Mouse (Mus musculus) midbrain, embryonic 11.5 days (tissue): Measurements from ENCODE around the gene Zfp653. TPM values are rescaled to one million over a fixed set of nuclear protein-coding genes. Genes with fewer than 3 reads are reported as not detected.
A peak's percentile ranks its signal among the peaks of the same experiment; 100 is the strongest.

Experiments
- ATAC-seq: fragments of 200-750 bp; cut with Nextera tagmentation; 2 replicates; pipeline ENCODE4 v1.8.0; 2017; ENCODE audit warnings: moderate TSS enrichment, moderate library complexity; ENCODE audit not compliant: low FRiP score
- DNase-seq: peaks from one replicate; pipeline ENCODE4 v3.0.0; 2015; ENCODE audit warnings: low spot score; ENCODE audit errors: missing footprints
- H3K27ac ChIP-seq: fragments of 300-500 bp; sonication (generic); 2 replicates; pipeline ENCODE4 v1.5.1; 2014; ENCODE audit warnings: low read depth, low read length
- H3K27me3 ChIP-seq: fragments of 300-500 bp; sonication (generic); 2 replicates; pipeline ENCODE4 v1.6.1; 2014; ENCODE audit warnings: mild to moderate bottlenecking, low read length, moderate library complexity, mixed read lengths; ENCODE audit not compliant: control insufficient read depth, insufficient read depth
- H3K36me3 ChIP-seq: fragments of 300-500 bp; sonication (generic); 2 replicates; pipeline ENCODE4 v1.6.1; 2014; ENCODE audit warnings: mild to moderate bottlenecking, low read length, moderate library complexity, mixed read lengths; ENCODE audit not compliant: control insufficient read depth, insufficient read depth
- H3K4me1 ChIP-seq: fragments of 300-500 bp; sonication (generic); 2 replicates; pipeline ENCODE4 v1.6.1; 2014; ENCODE audit warnings: low read length; ENCODE audit not compliant: control insufficient read depth, insufficient read depth
- H3K4me2 ChIP-seq: fragments of 300-500 bp; sonication (generic); 2 replicates; pipeline ENCODE4 v1.6.1; 2014; ENCODE audit warnings: mild to moderate bottlenecking, moderate library complexity
- H3K4me3 ChIP-seq: fragments of 300-500 bp; sonication (generic); 2 replicates; pipeline ENCODE4 v1.5.1; 2014; ENCODE audit warnings: low read depth, low read length
- H3K9ac ChIP-seq: fragments of 300-500 bp; sonication (generic); 2 replicates; pipeline ENCODE4 v1.6.1; 2014; ENCODE audit warnings: low read length
- H3K9me3 ChIP-seq: fragments of 300-500 bp; sonication (generic); 2 replicates; pipeline ENCODE4 v1.6.1; 2016; ENCODE audit warnings: low read length; ENCODE audit not compliant: control insufficient read depth
- WGBS: fragments of 180-500 bp; shearing (Covaris S2); extraction: QIAGEN DNeasy Blood & Tissue Kit; methylation state at CpG from one replicate; pipeline ENCODE4 v1.1.7; 2014; 5-methylcytosine and 5-hydroxymethylcytosine counted together
- polyA plus RNA-seq: library from polyadenylated mRNA; unstranded; fragments of >200 nt; fragmentation: Nextera tagmentation; extraction: Ambion mirVana; gene quantifications from 2 replicates; pipeline ENCODE4 v1.2.1, GENCODE M21; 2014

The Zfp653 gene
- polyA plus RNA-seq: 7.6 and 7.9 TPM in 2 replicates

DNA sequence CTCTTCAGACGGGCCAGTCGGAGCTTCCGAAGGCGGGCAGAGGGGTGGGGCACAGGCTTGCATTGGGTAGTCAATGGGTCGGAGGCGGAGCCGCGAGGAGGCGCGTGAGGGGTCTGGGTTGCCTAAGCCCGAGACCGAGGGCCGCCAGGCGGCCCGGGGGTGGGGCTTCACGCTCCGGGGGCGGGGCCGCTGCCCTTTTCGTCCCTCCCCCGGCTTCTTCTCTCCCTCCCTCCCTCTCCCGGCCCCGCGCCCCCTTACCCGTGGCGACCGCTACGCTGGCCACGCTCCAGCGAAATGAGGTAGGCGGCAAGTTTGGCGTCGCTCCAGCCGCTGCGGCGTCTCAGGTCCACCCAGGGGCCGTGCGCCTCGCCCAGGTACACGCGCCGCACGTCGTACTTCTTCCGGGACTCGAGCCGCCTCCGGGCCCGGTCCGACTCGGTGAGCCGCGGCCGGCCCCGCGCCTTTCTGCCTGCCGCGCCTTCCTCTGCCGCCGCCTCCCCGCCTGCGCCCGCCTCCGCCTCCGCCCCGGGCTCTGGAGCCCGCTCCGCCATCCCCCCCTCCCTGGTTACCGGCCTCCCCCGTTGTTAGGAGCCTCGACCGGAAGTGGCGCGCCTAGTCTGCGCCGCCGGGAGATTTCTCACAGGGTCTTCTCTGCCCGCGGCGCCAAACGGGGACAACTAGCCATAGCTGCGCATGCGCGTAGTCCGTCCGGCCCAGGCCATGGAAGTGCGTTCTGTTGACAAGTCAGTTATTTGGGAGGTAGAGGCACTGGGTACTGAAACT lies at the start of gene Zfp653, which contains the start of gene Gm49318:
Gene Zfp653, minus strand, starts transcription at position 586 of the 783 bp plus-strand sequence.
Gene Gm49318, minus strand, starts transcription at position 469 of the 783 bp plus-strand sequence.
- peak; percentile 98 for ATAC-seq
- Histone ChIP-seq H3K4me2 (peak within 1 kb of the TSS; percentile 56), H3K27ac (peak within 1 kb of the TSS; percentile 94), H3K4me1 (peaks cover 8% of the 10 kb centered on the region), H3K4me3 (peak within 1 kb of the TSS; percentile 91), H3K9me3 (no peaks in the 10 kb centered on the region), H3K27me3 (no peaks in the 10 kb centered on the region), H3K36me3 (peaks cover 7% of the 10 kb centered on the region), H3K9ac (peak within 1 kb of the TSS; percentile 96)
- DNase-seq: peak; percentile 99
- under 1% methylated on average over 70 of the region's 87 CpGs for WGBS

DNA sequence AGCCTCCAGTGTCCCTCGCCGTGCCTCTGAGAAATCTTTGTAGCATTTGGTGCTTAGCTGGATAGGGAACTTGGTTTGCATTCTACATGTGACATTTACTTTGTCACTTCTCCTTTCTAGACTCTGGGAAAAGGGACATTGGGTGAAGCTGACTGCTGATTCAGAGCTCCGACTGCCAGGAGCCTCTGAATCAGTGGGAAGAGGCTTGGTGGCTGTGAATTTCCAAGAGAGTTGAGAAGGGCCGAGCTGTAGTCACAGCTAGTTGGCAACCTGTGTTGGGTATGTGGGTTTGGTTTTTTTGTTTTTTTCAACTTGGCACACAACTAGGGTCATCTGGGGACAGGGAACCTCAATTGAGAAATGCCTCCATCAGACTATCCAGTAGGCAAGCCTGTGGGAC lies 48.4 kb upstream of the Zfp653 start:
- Histone ChIP-seq H3K36me3 (no peaks in the 10 kb centered on the region), H3K27ac (no peak overlapping the region), H3K9ac (no peak overlapping the region), H3K4me1 (peaks cover 9% of the 10 kb centered on the region), H3K9me3 (no peaks in the 10 kb centered on the region), H3K4me2 (no peak overlapping the region), H3K4me3 (no peak overlapping the region), H3K27me3 (no peaks in the 10 kb centered on the region)
- 94% methylated on average over 4 of the region's 4 CpGs for WGBS
- DNase-seq (no peak), ATAC-seq (no peak)

DNA sequence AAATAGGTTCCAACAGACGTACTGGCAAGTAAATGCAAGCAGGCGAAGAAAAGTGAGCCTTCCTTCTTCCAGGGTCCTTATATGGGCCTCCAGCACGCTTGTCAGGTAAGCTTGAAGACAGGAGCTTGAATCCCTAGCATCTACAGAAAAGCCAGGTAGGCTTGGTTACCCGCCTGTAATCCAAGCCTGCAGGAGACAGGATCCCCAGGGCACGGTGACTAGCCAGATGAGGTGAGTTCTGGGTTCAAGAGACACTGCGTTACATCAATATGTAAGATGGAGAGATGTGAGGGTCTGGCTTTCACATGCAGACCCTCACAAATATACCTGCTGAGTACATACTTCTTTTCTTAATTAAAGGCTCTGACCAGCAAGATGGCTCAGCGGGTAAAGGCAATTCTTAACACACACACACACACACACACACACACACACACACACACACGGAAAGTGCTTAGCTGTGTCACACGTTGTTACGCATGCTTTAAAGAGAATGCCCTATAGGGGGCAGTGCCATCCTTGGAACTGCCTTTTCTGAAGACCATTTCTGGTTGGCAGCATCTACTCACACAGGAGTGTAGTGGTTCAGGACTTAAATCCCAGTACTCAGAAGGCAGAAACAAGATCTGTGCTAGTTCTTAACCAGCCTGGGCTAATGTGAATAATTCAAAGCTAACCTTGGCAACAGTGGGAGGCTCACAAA lies 46.7 kb upstream of the Zfp653 start:
- Histone ChIP-seq H3K4me2 (peak overlapping the region; percentile 76), H3K9ac (no peak overlapping the region), H3K36me3 (peaks cover 6% of the 10 kb centered on the region), H3K27ac (no peak overlapping the region), H3K27me3 (no peaks in the 10 kb centered on the region), H3K4me3 (peak overlapping the region; percentile 84), H3K9me3 (no peaks in the 10 kb centered on the region), H3K4me1 (peaks cover 9% of the 10 kb centered on the region)
- WGBS: 52% methylated on average over 10 of the region's 10 CpGs
- DNase-seq (peak; percentile 87), ATAC-seq (no peak)

DNA sequence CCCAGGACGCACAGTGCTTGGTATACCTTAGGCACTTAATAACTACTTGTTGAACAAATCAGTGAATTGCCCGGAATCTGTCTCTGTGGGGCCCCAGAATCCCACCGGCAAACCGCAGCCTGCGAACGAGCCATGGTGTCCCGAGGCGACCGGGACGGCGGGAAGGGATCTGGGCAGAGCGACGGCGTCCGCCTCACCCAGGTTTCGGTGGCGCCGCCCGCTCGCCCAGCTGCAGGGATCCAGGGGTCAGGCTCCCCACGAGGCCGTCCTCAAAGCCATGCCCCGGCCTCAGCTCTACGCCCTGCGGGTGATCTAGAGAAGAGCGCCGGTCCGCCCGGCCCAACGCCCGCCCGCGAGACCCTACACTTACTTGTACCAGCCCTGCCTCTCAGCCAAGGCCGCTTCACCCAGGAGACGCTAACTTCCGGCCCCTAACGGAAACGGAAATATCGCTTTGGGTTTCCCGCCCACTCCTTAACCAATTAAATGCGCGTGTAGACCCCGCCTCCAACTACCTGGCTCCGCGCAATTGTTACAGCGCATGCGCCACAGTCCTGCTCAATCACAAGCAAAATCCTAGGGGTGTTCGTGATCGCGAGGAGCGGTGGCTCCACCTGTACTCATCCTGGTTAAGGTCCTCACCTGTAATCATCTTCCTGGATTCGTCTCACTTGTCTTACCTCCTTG lies 45.7 kb upstream of the Zfp653 start, which contains the start of gene Elof1:
Gene Elof1, minus strand, starts transcription at position 433 of the 687 bp plus-strand sequence.
- H3K9ac ChIP-seq: peak within 1 kb of the TSS; percentile 85
- peak within 1 kb of the TSS; percentile 76 for H3K4me2 ChIP-seq
- WGBS: under 1% methylated on average over 52 of the region's 52 CpGs
- peaks cover 9% of the 10 kb centered on the region for H3K4me1 ChIP-seq
- no peaks in the 10 kb centered on the region for H3K27me3 ChIP-seq
- DNase-seq (peak; percentile 98), ATAC-seq (peak; percentile 95)
- peaks cover 9% of the 10 kb centered on the region for H3K36me3 ChIP-seq
- peak within 1 kb of the TSS; percentile 84 for H3K4me3 ChIP-seq
- H3K9me3 ChIP-seq: no peaks in the 10 kb centered on the region
- peak within 1 kb of the TSS; percentile 30; the same call in 1 of the 2 replicates for H3K27ac ChIP-seq

DNA sequence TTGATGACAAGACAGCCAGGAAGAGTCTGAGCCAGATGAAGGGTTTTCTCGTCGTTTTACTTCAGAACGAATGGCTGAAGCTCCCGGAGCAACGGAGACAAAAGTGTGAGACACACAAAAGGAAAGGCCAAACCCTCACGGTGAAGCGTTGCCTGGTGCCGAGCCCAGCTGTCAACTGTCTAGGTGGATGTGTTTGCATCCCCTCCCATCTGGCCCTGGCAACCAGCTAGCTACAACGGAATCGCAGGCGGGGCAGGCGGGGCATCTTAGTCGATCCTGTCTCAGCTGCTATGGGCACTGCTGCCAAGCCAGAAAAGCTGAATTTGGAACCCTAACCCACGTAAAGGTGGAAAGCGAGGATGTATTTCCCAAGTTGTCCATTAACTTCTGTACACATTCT lies 44.9 kb upstream of the Zfp653 start:
- DNase-seq: peak; percentile 81
- WGBS: 26% methylated on average over 15 of the region's 15 CpGs
- H3K27ac ChIP-seq: no peak overlapping the region

DNA sequence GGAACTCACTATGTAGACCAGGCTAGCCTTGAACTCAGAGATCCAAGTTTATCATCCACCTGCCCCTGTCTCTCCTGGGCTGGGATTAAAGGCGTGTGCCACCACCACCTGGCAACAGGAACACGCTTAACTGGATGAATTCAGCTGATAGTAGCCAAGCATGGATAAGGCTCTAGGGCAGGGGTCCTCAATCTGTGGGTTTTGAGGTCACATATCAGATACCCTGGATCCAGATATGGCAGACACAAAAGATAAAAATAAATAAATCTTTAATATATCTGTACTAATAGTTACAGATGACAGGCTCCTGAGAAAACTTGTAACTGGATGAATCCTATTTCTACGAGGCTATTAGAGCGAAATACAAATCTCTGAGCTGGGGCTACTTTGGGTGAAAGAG lies 44.5 kb upstream of the Zfp653 start:
- peak overlapping the region; percentile 84 for H3K4me3 ChIP-seq
- H3K9me3 ChIP-seq: no peaks in the 10 kb centered on the region
- ATAC-seq: no peak
- DNase-seq: no peak
- H3K4me1 ChIP-seq: peaks cover 9% of the 10 kb centered on the region
- H3K4me2 ChIP-seq: peak overlapping the region; percentile 76
- no peak overlapping the region for H3K27ac ChIP-seq
- WGBS: 90% methylated on average over 4 of the region's 4 CpGs
- peaks cover 11% of the 10 kb centered on the region for H3K36me3 ChIP-seq
- peak overlapping the region; percentile 85 for H3K9ac ChIP-seq
- no peaks in the 10 kb centered on the region for H3K27me3 ChIP-seq

More for the DNA sequence above, 44.9 kb upstream of the Zfp653 start:
- H3K4me2 ChIP-seq: peak overlapping the region; percentile 76
- H3K36me3 ChIP-seq: peaks cover 11% of the 10 kb centered on the region
- peaks cover 9% of the 10 kb centered on the region for H3K4me1 ChIP-seq
- H3K9ac ChIP-seq: peak overlapping the region; percentile 85
- peak overlapping the region; percentile 84 for H3K4me3 ChIP-seq
- no peaks in the 10 kb centered on the region for H3K27me3 ChIP-seq
- no peak for ATAC-seq
- no peaks in the 10 kb centered on the region for H3K9me3 ChIP-seq

DNA sequence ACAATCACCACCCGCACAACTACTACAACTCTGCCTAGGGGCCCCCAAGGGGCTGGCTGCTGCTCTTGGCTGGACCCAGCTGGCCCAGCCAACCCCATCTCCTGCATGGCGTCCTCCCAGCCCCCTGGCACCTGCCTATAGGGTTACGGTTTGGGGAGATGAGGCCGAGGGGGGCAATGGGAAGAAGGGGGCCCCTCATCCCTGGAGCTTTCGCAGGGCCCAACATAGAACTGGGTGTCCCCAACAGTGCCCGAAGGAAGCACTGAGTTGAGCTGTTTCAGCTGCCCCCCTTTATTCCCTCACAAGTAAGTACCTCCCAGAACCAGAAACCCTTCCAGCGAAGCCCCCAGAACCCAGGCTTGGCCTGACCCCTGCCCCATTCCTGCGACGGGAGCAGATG lies 37.0 kb upstream of the Zfp653 start:
- ATAC-seq: no peak

DNA sequence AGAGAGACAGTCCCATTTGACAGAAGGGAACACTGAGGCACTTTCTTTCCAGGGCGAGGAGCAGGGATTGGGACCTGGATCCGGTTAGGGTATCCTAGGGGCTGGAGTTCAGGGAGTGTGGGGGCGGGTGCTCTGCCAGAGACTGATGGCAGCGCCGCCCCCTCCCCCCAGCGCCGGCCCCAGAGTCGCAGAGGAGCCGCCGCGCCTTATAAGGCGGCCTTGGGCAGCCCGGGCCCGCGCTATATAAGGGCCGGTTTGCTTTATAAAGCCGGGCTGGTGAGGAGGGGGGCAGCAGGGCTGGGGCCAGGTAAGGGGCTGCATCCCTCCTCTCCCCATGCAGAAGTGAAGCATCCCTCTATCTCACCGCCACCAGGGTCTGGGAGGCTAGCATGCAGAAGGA lies 28.7 kb upstream of the Zfp653 start:
- H3K9ac ChIP-seq: no peak overlapping the region
- WGBS: 5% methylated on average over 18 of the region's 18 CpGs
- no peak overlapping the region for H3K27ac ChIP-seq
- H3K4me2 ChIP-seq: no peak overlapping the region
- H3K4me3 ChIP-seq: no peak overlapping the region
- no peaks in the 10 kb centered on the region for H3K4me1 ChIP-seq
- no peaks in the 10 kb centered on the region for H3K9me3 ChIP-seq
- DNase-seq (no peak), ATAC-seq (no peak)
- no peaks in the 10 kb centered on the region for H3K36me3 ChIP-seq
- H3K27me3 ChIP-seq: peaks cover 21% of the 10 kb centered on the region

More for the DNA sequence above, 37.0 kb upstream of the Zfp653 start:
- Histone ChIP-seq H3K4me2 (no peak overlapping the region), H3K4me3 (no peak overlapping the region), H3K4me1 (no peaks in the 10 kb centered on the region), H3K27me3 (no peaks in the 10 kb centered on the region), H3K27ac (no peak overlapping the region), H3K9ac (no peak overlapping the region), H3K9me3 (no peaks in the 10 kb centered on the region), H3K36me3 (peaks cover 9% of the 10 kb centered on the region; the same call in 1 of the 2 replicates)
- 89% methylated on average over 9 of the region's 9 CpGs for WGBS
- peak; percentile 26 for DNase-seq
